Mouse (Mus musculus) layer of hippocampus, postnatal 25 days (tissue): ENCODE data around the gene Gmds. TPM values are rescaled to one million over a fixed set of nuclear protein-coding genes. Genes with fewer than 3 reads are reported as not detected.

ENCODE experiments used
- DNase-seq, 2 experiments: peaks; one replicate each; pipeline ENCODE4 v3.0.0; 2022; ENCODE audit warnings: mixed read lengths in 2 of 2, low spot score in 1 of 2; ENCODE audit errors: extremely low spot score in 1 of 2
- total RNA-seq, 2 experiments: library from RNA; stranded (reverse); gene quantifications; 2 replicates each; pipeline ENCODE4 v1.2.3; 2021

Gmds gene
- total RNA-seq, 2 experiments from 2014 or later = 12.7 to 16.5 TPM

- no peak for DNase-seq
Measured at GRCm38 (mm10) chr13:31894511-31894910, 444.0 kb downstream of the Gmds start.

GRCm38 (mm10) chr13:31892913-31893514, 445.5 kb downstream of the Gmds start:
- no peak for DNase-seq

- DNase-seq = no peak
Measured at GRCm38 (mm10) chr13:31888500-31888899, 450.0 kb downstream of the Gmds start.

- no peak for DNase-seq
Measured at GRCm38 (mm10) chr13:31885769-31886168, 452.8 kb downstream of the Gmds start.

GRCm38 (mm10) chr13:31878805-31879477, 459.6 kb downstream of the Gmds start:
- DNase-seq = no peak

- no peak for DNase-seq
Measured at GRCm38 (mm10) chr13:31877061-31877460, 461.5 kb downstream of the Gmds start.

GRCm38 (mm10) chr13:31874427-31874826, 464.1 kb downstream of the Gmds start:
- DNase-seq = no peak

GRCm38 (mm10) chr13:31873269-31873668, 465.3 kb downstream of the Gmds start:
- no peak for DNase-seq

GRCm38 (mm10) chr13:31864786-31865185, 473.8 kb downstream of the Gmds start:
- no peak for DNase-seq

GRCm38 (mm10) chr13:31863461-31863860, 475.1 kb downstream of the Gmds start:
- no peak for DNase-seq

GRCm38 (mm10) chr13:31860200-31860599, 478.3 kb downstream of the Gmds start:
- DNase-seq = no peak

GRCm38 (mm10) chr13:31854000-31854399, 484.5 kb downstream of the Gmds start:
- no peak for DNase-seq

GRCm38 (mm10) chr13:31853564-31853963, 485.0 kb downstream of the Gmds start:
- no peak for DNase-seq

- DNase-seq = no peak
Measured at GRCm38 (mm10) chr13:31849258-31849971, 489.1 kb downstream of the Gmds start.

GRCm38 (mm10) chr13:31835802-31836201, 502.7 kb downstream of the Gmds start:
- no peak for DNase-seq

- no peak for DNase-seq
Measured at GRCm38 (mm10) chr13:31830332-31830731, 508.2 kb downstream of the Gmds start.

GRCm38 (mm10) chr13:31828446-31828845, 510.1 kb downstream of the Gmds start:
- DNase-seq = no peak

GRCm38 (mm10) chr13:31827820-31828332, 510.7 kb downstream of the Gmds start:
- no peak for DNase-seq

- DNase-seq = no peak
Measured at GRCm38 (mm10) chr13:31827160-31827559, 511.4 kb downstream of the Gmds start.

- DNase-seq = no peak
Measured at GRCm38 (mm10) chr13:31825180-31825579, 513.4 kb downstream of the Gmds start.

GRCm38 (mm10) chr13:31823316-31823715, 515.2 kb downstream of the Gmds start:
- DNase-seq = no peak
